Mouse (Mus musculus) embryo, embryonic 11.5 days (tissue): ENCODE results near the gene Spata4.
"Not testable (repeated sequence)": the region's sequence is repeated elsewhere in the genome, so short reads cannot be mapped to it uniquely, and the experiment has no call there.

Experiments
- DNase-seq: peaks from one replicate; pipeline ENCODE4 v3.0.0-alpha.2; 2012; ENCODE audit warnings: low read depth, low spot score

Gene Spata4

DNA sequence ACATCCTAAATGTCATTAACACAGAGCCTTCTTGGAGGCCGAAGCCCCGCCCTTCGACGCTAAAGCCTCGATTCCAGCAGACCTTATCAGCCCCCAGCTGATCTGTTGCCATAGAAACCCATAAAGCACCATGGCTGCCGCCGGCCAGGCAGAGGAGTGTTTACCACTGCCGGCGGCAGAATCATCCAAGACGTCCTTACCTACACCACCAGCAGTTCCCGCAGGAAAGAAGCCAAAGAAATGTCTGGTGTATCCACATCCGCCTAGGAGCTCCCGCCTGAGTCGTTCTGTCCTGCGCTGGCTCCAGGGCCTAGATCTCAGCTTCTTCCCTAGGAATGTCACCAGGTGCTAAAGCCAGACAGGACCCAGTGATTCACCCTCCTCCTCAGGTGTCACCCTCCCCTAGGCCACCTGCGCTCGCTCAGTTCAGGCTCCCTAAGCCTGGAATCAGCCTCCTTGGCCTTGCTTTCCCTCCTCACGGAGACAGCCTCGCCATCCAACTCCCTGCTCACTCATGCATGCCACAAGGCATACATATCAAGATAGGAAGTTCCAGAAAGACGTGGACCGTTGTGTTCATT is at the start of gene Spata4:
Gene Spata4 (plus strand): TSS at position 111 of the 581 bp plus-strand sequence.
- DNase-seq, result peak; percentile 46

DNA sequence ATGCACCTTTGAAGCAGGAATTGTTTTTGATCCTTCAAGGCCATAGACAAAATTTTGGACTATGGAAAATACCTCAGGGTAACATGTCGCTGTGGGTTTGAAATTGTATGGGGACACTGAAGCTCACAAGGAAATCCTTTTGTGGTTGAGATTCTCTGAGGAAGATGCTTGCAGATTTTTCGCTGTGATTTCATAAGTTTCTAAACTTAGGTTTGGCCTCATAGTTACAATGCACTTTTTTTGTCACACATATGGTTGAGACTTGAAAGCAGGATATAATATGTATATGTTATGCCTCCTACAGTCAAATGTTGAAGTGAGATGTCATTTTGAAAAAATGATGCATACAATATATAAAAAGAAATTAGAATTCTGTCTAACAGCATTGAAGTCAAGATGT is 45.7 kb upstream of the Spata4 start:
- no peak for DNase-seq

DNA sequence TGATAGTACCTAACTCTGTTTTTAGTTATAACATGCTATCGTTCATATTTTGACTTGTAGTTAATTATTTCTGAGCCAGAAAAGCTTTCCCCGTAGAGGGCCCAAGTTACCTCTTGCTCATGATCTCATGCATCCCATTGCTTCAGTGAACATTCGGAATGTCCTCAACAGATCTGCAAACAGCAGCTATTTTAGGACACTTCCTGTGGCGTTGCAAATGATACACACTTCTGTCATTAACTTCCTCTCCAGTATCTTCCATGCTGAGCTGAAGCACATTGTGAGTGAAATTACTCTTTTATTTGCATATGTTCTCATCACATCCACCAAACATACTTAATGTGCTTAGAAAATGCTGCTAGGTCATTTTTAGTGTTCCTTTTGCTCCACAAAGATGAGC is 38.4 kb upstream of the Spata4 start:
- no peak for DNase-seq

DNA sequence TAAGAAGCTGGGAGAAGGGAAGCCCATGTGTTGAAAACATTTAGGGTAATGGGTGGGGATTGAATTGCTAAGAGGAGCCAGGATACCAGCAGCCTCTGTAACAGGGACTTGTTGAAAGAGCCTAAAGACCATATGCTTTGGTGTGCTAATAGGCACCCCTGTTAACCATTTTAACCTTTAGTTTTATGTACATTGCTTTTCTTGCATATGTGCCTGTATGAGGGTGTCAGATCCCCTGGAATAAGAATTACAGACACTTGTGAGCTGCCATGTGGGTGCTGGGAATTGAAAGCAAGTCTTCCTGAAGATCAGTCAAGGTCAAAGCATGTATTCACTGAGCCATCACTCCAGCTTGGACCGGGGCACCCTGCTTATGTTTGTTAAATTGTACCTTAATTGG is 35.4 kb upstream of the Spata4 start:
- no peak for DNase-seq

DNA sequence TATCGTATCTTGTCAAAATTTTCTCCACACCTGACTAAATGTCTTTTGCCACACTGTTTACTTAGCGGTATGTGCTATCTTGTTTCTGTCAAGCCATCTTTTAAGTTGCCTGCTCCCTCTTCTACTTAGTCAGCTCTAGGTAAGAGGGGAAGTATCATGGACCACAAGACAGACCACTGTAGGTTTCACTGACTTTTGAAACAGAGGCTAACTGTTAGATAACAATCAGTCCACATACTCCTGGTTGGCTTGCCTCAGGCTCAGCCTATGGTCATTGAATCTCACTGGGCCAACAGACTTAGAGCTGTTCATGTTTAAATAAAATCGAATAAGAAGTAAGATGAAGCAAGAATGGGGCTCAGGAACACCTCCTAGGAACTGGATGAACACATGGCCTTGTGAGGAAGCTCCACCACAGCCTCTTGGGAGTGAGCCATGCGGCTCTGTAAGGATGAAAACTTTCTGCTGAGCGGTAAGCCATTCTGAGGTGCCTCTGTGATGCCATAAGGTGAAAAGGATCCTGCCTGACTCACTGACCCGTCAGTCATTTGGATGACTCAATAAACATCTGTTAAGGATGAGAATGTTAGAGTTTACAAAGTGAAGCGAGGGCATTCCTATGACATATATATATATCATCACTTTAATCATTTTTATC is 34.8 kb upstream of the Spata4 start:
- DNase-seq, result no peak

DNA sequence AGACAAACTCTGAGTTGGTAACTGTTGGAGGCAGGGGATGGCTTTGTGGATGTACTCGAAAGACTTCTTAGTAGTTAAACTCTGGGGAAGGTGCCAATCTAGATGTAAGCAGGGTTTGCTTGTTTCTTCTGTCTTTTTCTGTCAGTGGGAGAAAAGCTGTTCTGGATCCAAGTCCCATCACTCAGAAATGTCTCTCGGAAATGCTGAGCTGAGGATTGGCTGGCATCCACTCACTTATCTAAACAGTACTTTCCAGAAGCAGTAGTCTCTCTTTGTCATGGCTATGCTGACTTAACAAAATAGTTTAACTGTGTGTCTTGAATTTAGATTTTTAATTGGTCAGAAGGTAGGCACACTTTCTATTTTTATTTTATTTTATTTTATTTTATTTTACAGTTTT is 33.4 kb upstream of the Spata4 start:
- no peak for DNase-seq

DNA sequence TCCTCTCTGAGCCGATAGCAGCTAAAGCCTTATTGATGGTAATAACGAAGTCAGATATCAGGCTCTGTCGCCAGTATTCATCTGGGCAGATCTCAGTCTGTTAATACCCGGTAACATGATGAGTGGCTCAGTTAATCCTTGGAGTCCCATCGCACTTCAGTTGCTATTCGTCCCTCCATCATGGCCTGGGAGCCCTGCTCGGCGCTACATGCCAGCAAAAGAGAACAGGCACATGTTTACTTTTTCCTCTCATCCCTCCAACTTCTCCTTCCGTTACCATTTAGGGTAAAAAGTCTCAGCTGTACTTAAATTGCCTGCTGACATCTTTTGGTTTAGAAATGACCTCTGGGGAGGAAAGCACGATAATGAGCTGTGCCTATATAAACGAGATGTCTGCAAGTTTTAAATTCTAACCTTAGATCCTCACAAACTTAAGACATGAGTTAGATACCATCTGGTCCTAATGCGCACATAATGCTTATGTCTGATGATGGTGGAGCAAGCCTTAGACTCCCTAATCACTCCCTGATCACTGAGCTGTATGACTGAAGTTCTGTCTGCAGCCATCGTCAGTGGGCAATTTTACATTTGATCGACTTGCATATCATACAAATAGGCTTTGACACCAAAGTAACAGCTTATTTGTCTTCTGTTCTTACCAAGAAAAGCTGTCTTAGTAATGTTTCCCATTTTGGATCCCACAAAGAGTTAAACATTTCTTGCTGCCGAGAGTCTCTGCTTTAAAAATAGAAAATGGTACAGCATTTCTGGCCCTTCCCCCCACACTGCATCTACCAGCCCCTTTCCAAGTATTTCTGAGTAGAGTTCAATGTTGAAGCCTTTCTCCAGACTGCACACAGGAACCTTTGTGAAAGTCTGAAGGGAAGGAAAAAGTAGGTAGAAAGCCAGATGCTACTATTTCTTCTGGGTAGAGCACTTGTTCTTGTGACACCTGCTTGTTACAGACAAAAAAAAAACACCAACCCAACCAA is 29.7 kb upstream of the Spata4 start:
- DNase-seq, result no peak

DNA sequence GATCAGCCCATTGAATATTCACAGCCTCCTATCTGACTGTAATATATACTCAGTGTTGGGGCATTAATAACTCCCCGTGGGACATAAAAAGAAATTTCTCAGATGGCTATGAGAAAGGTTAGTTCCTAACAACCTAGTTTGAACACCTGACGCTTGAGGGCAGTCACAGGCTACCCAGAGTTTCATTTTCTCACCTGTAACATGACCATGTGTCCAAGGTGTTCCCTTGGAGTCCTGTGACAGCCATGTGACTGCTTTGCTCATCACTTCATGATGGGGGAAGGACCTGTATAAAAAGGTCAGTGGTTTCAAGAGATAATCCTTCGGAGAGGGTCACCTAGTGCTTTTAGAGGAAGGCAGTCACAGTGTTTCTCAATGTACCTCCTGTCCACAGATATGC is 19.1 kb upstream of the Spata4 start:
- DNase-seq, result no peak

DNA sequence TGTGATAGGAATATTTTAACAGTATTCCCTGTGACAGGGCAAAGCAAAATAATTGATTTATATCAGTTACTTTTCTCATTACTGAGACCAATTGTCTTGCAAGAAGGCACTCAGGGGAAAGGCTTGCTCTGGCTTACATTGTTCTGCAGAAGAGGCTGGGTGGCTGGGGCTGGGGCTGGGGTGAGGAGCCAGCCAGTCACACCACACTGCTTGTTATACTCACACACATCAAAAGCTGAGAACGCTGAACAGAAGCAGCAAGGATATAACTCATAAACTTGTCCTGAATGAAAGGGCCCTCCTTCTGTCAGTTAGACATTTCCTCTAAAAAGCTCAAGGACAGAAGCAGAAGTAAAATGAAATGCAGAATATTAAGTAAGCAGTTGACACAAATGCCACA is 17.7 kb upstream of the Spata4 start:
- no peak for DNase-seq

DNA sequence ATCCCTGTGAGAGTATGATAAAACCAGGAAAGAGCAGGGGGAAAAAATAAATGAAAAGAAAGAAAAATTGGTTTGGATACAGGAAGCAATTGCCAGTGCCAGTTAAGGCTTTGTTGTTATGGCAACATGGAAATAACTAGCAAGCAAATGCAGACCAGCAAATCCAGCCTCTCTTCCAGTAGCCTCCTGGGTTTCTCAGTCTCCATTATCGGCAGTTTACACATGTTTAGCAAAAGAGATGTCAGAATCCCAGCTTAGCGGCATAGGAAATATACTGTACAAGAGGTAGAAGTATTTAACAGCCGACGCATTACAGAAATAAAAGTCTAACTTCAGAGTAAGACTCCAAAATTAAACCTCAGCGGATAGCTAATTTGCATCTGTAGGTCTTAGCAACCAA is 5.9 kb upstream of the Spata4 start:
- DNase-seq, result no peak

DNA sequence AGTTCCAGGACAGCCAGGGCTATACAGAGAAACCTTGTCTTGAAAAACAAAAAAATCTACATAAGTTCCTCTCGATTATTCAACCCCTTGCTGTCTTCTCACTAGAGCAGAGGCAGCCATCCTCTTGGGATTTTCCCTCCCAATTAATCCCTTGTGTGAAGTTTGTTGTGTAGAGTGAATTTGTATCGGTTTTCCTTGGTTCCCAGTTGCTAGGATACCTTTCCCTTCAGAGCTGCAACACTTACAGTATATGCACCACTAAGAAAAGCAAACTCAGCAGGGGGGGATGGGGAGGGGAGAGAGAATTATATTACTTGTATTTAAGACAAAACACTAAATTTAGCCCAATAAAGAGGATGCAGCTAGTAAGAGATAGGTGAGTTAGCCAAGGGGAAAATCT is 4.5 kb upstream of the Spata4 start:
- DNase-seq, result no peak

DNA sequence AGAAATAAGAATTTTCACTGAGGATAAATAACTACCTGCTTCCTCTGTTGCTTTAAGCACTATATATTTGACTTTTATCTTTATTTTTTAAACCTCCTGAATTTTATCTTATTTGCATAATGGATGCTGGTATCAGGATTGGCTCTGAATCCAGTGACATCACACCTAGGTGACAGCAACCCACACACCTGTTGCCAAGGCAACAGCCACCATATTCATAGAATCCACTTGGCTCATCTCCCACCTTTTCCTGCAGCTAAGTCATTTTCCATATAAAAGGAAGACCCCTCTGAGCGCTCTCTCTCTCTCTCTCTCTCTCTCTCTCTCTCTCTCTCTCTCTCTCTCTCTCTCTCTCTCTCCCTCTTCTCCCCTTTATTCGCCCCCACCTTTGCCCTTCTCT is 3.6 kb upstream of the Spata4 start:
- DNase-seq, result no peak

DNA sequence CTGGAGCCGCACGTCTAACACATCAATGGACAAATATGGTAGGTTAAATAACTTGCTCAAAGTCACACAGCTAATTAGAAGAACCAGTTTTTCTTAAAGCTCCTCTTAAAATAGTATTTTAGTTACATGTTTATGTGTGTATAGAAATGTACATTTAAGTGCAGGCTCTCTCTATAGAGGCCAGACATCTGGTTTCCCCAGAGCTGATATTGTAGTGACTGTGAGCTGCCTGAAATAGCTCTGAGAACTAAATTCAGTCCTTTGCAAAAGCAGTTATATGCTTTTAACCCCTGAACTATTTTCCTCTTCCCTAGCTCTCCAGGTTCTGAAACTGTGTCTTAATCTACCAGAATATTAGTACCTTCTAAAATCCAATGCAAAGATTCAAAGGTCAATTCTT is 3.2 kb upstream of the Spata4 start:
- no peak for DNase-seq

DNA sequence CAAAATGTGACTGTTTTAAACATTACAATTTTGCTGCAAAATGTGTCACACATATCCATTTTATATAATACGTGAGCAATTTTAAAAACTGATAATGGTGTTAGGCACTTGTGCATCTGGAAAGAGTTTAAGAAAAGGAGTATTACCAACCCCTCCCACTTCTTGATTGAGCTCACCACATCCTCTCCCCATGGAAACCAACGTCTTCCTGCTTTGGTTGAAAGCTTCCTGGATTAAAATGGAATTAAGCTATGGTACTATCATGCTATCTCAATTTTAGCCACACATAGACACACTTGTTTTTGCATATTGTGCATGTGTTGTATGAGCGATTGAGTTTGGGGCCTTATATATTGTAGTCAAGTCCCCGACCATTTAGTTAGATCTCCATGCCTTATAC is 2.9 kb downstream of the Spata4 start:
- no peak for DNase-seq

DNA sequence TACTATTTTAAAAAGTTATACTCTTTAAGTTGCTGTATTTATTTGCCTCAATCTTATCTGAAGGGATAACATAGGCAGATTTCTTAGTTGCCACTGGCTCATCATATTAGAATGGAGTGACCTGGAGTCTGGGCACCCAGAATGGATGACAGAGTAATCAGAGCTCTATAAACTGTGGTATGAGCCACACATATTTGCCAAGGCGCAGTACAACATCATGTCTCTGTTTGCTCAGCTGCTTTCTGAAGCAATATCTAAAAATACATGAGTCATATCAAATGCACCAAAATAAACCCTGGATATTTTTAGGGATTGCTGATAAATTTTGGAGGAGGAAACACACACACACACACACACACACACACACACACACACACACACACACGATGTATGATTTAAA is 8.8 kb downstream of the Spata4 start:
- DNase-seq, result no peak

DNA sequence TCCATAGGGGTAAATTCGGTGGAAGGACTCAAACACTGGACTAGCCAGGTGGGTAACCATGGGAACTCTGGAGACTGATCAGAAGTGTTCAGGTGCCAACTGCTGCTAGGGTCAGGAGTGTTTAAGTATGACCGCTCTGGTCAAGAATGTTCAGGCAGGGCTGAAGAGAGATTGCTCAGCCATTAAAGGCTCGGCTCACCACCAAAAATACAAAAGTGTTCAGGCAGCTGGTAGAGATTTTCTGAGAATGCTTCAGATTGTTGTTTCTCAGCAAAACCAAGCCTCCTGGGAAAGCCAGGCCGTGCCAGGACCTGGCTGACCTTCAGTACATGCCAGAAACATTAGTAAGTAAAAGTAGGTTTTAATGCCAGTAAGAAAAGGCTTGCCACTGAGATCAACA is 9.7 kb downstream of the Spata4 start:
- DNase-seq, result no peak

DNA sequence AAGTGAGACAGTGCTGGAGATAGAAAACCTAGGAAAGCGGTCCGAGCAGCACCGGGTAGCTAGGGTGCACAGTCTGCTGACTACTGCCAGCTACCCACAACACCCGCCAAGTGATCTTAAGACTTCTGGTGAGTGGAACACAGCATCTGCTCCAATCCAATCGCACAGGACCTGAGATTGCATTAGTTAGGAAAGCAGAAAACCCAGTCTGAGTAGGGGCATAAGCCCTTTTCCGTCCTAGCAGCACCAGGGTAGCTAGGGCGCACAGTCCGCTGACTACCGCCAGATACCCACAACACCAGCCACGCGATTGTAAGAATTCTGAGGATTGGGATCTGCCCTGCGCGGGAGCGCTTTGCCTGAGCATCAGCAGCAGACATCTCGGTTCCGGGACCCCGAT is 16.1 kb downstream of the Spata4 start:
- DNase-seq, result not testable (repeated sequence)

DNA sequence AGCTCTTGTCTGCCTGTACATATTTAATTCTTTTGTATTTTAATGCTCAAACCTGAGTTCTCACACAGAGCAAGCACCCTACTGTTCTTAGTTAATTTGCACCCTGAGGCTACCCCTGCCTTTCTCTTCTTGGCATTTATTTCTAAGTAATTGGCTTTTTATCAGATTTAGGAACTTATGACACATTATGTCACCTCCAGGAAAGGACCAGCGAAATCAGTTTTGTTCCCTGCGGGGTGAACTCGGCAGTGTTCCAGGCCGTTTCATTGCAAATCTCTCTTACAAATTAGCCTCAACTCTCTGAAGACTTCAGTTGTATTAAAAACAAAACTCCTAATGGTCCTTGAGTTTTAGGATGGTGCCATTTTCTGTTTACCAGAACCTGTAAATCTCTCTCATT is 38.1 kb downstream of the Spata4 start:
- DNase-seq, result no peak
